Mouse (Mus musculus) T-helper 1 cell (primary cell): Measurements from ENCODE around the gene Trem2.
"Not testable (repeated sequence)": the region's sequence is repeated elsewhere in the genome, so short reads cannot be mapped to it uniquely, and the experiment has no call there.

Experiments
- in situ Hi-C: fragments of 300-600 bp; cut with MboI, MseI; formaldehyde crosslinking; loops from one replicate; pipeline ENCODE4 v1.15.1; 2025; ENCODE audit warnings: high pct_unique_total_duplicates

Gene Trem2

GRCm38 (mm10) chr17:48346231-48346630 is at the start of gene Trem2:
Gene Trem2 (plus strand): TSS chr17:48346401.
- in situ Hi-C loops = no loop called here

- in situ Hi-C loops = no loop called here
These were observed 47.0 kb upstream of the Trem2 start, which contains the start of gene Treml2 for GRCm38 (mm10) chr17:48299203-48299602. Gene Treml2 (plus strand): TSS chr17:48299498.

- in situ Hi-C loops = no loop called here
These were observed 46.4 kb upstream of the Trem2 start for GRCm38 (mm10) chr17:48299756-48300155.

- in situ Hi-C loops = no loop called here
These were observed 46.0 kb upstream of the Trem2 start for GRCm38 (mm10) chr17:48300199-48300598.

GRCm38 (mm10) chr17:48300861-48301260 is 45.3 kb upstream of the Trem2 start:
- in situ Hi-C loops = no loop called here

- in situ Hi-C loops = no loop called here
These were observed 44.4 kb upstream of the Trem2 start for GRCm38 (mm10) chr17:48301792-48302191.

GRCm38 (mm10) chr17:48312124-48312523 is 34.1 kb upstream of the Trem2 start:
- in situ Hi-C loops = no loop called here

- in situ Hi-C loops = not testable (repeated sequence)
These were observed 30.2 kb upstream of the Trem2 start, which contains the start of gene B430306N03Rik for GRCm38 (mm10) chr17:48315905-48316579. Gene B430306N03Rik (plus strand): TSS chr17:48316141.

- in situ Hi-C loops = no loop called here
These were observed 27.5 kb upstream of the Trem2 start for GRCm38 (mm10) chr17:48318686-48319085.

GRCm38 (mm10) chr17:48321279-48321678 is 24.9 kb upstream of the Trem2 start:
- in situ Hi-C loops = no loop called here

GRCm38 (mm10) chr17:48323236-48323635 is 23.0 kb upstream of the Trem2 start:
- in situ Hi-C loops = no loop called here

GRCm38 (mm10) chr17:48324258-48324657 is 21.9 kb upstream of the Trem2 start:
- in situ Hi-C loops = no loop called here

- in situ Hi-C loops = no loop called here
These were observed 21.1 kb upstream of the Trem2 start for GRCm38 (mm10) chr17:48325093-48325492.

- in situ Hi-C loops = no loop called here
These were observed 20.6 kb upstream of the Trem2 start for GRCm38 (mm10) chr17:48325638-48326037.

GRCm38 (mm10) chr17:48326656-48327055 is 19.5 kb upstream of the Trem2 start:
- in situ Hi-C loops = no loop called here

- in situ Hi-C loops = no loop called here
These were observed 13.7 kb upstream of the Trem2 start for GRCm38 (mm10) chr17:48332524-48332923.

- in situ Hi-C loops = no loop called here
These were observed 12.0 kb upstream of the Trem2 start for GRCm38 (mm10) chr17:48334186-48334585.

GRCm38 (mm10) chr17:48336857-48337256 is 9.3 kb upstream of the Trem2 start:
- in situ Hi-C loops = loop anchor here (5.0 kb wide), 1 partner anchor 60 kb away; no protein-coding TSS in a partner anchor

GRCm38 (mm10) chr17:48340267-48340666 is 5.9 kb upstream of the Trem2 start:
- in situ Hi-C loops = no loop called here

- in situ Hi-C loops = no loop called here
These were observed 4.3 kb upstream of the Trem2 start for GRCm38 (mm10) chr17:48341947-48342346.

- in situ Hi-C loops = no loop called here
These were observed 3.1 kb upstream of the Trem2 start for GRCm38 (mm10) chr17:48343065-48343464.

GRCm38 (mm10) chr17:48345824-48346223 is 377 bp upstream of the Trem2 start:
- in situ Hi-C loops = no loop called here

- in situ Hi-C loops = no loop called here
These were observed 633 bp downstream of the Trem2 start for GRCm38 (mm10) chr17:48346834-48347233.

- in situ Hi-C loops = no loop called here
These were observed 1.1 kb downstream of the Trem2 start for GRCm38 (mm10) chr17:48347287-48347686.
